Mouse (Mus musculus): ENCODE results near the gene Cpn2. TPM values are rescaled to one million over a fixed set of nuclear protein-coding genes. Genes with fewer than 3 reads are reported as not detected.

Gene Cpn2
- polyA plus RNA-seq, 1 experiment: 0.54 TPM

- TF ChIP-seq POLR2A (IDR thresholded peaks at IDR 0.05; ENCODE audit: control insufficient read depth, extremely low read depth, insufficient read depth, low read length, poor library complexity): no peak
- no peak for TF ChIP-seq CTCF (IDR thresholded peaks at IDR 0.05; ENCODE audit: borderline replicate concordance, control insufficient read depth, extremely low read depth, insufficient read depth, low read length, poor library complexity)
- peaks cover 4% of the 10 kb centered on the region for H3K4me1 ChIP-seq (replicated peaks; ENCODE audit: control insufficient read depth, insufficient read depth, low read length)
- H3K4me3 ChIP-seq (ENCODE audit: control insufficient read depth, insufficient read depth, low read length): no peak overlapping the region
- 77% methylated on average over 11 of the region's 11 CpGs for WGBS
- H3K36me3 ChIP-seq (ENCODE audit: control insufficient read depth, insufficient read depth, low read length): no peaks in the 10 kb centered on the region
- no peak for DNase-seq
- H3K27me3 ChIP-seq (ENCODE audit: control insufficient read depth, insufficient read depth, low read length): no peaks in the 10 kb centered on the region
- no peak overlapping the region for H3K27ac ChIP-seq (ENCODE audit: control insufficient read depth, insufficient read depth, low read length)
Observed at GRCm38 (mm10) chr16:30207111-30207828, 60.0 kb downstream of the Cpn2 start.

Other genes starting within 250 kb of the Cpn2 start
- gene Hes1, start 203.1 kb downstream of the Cpn2 start, polyA plus RNA-seq (2012; rRNA removed): 33.4 and 40.6 TPM in 2 replicates
- gene Lrrc15, start 15.8 kb upstream of the Cpn2 start, polyA plus RNA-seq (2012; rRNA removed): 0.45 and 0.51 TPM in 2 replicates
- 1.6 TPM in 2 replicates for gene Gp5, start 43.3 kb upstream of the Cpn2 start, polyA plus RNA-seq (2012; rRNA removed)
- 68.1 and 102 TPM in 2 replicates for gene Atp13a3, start 138.5 kb upstream of the Cpn2 start, polyA plus RNA-seq (2012; rRNA removed)